Mouse (Mus musculus) limb, embryonic 10.5 days (tissue): ENCODE measurements at regions not wholly inside any gene's neighbourhood (a gene's known extent, or its start where the extent isn't known, plus 50 kb on each side); places are given as distances from the start of the nearest gene placed in this dataset.

Experiments used
- DNase-seq: peaks from one replicate; pipeline ENCODE4 v3.0.0-alpha.2; 2017; ENCODE audit warnings: low spot score
- H3K27ac ChIP-seq: fragments of 300-500 bp; sonication (generic); 2 replicates; pipeline ENCODE4 v1.5.1; 2016; ENCODE audit warnings: mild to moderate bottlenecking
- H3K27me3 ChIP-seq: fragments of 300-500 bp; sonication (generic); 2 replicates; pipeline ENCODE4 v1.6.1; 2016; ENCODE audit warnings: low read depth, mild to moderate bottlenecking; ENCODE audit not compliant: poor library complexity, severe bottlenecking
- H3K36me3 ChIP-seq: fragments of 300-500 bp; sonication (generic); 2 replicates; pipeline ENCODE4 v1.6.1; 2016; ENCODE audit warnings: mild to moderate bottlenecking, moderate library complexity
- H3K4me1 ChIP-seq: fragments of 300-500 bp; sonication (generic); 2 replicates; pipeline ENCODE4 v1.6.1; 2016
- H3K4me3 ChIP-seq: fragments of 300-500 bp; sonication (generic); 2 replicates; pipeline ENCODE4 v1.5.1; 2016; ENCODE audit warnings: mild to moderate bottlenecking, moderate library complexity
- H3K9me3 ChIP-seq: fragments of 300-500 bp; sonication (generic); replicated peaks from 2 replicates; pipeline ENCODE4 v1.6.1; 2016; ENCODE audit warnings: mild to moderate bottlenecking
- WGBS: fragments of 180-500 bp; shearing (Covaris S2); methylation state at CpG from one replicate; pipeline ENCODE4 v1.1.7; 2016; 5-methylcytosine and 5-hydroxymethylcytosine counted together

DNA sequence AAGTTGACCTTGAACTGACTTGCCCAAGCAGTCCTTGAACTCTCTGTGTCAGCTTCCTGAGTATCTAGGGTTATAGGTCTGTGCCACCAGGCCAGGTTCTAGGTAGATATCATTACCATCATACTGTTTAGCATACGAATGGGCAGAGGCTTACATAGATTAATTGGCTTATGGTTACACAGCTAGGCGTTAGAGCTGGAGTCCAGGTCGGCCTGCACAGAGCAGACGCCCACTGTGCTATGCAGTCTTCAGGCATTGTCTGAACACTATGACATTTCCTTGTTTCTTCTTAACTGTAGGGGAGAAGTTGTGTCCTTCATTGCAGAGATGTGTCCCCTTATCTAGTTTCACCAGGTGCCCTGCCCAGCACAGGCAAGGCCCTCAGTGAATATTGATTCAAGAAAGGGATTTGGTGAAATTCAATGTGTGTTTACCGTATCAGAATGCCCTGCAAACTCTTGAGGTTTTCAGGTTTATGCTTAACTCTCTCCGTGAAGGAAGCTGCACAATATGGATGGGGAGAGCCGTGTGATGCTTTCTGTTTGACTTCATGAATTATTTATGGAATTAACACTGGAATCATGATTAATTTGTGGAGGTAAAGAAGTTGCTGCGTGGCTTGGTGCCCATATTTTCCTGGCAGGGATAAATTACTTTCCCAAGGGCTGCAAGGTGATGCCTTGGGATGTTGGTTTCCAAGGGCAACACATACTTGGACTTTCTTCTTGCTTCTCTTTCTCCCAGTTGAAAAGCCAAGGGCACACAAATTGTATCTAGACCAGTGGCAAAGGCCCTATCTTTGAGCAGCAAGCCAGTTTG lies 78.7 kb upstream of the Pcdh8 start:
- H3K4me3 ChIP-seq, result no peak overlapping the region
- H3K36me3 ChIP-seq, result no peaks in the 10 kb centered on the region
- no peak overlapping the region for H3K27ac ChIP-seq
- H3K27me3 ChIP-seq, result no peaks in the 10 kb centered on the region
- DNase-seq, result no peak
- WGBS, result 90% methylated on average over 8 of the region's 8 CpGs
- peaks cover 8% of the 10 kb centered on the region for H3K4me1 ChIP-seq
- no peaks in the 10 kb centered on the region for H3K9me3 ChIP-seq

- WGBS, result 90% methylated on average over 4 of the region's 4 CpGs
- H3K4me1 ChIP-seq, result peaks cover 8% of the 10 kb centered on the region
Measured at GRCm38 (mm10) chr14:79848116-79848515, 77.0 kb upstream of the Pcdh8 start.

DNA sequence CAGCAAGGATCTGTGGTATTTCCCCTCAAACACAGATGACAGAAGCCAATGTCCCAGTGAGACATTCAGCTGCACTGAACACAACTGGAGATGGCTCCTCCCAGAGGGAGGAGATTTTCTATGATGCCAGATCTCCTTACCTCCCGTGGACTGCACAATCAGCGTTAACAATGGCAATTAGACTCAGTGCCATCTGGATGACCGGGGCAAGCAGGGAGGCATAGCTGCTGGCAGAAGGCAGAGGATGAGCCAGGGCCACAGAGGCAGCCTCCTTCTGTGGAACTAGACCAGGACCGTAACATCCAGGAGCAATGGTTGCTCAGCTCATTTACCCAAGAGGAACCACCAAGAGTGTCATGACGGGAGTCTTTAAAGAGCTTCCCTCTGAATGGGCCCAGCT lies 73.2 kb upstream of the Pcdh8 start:
- Histone ChIP-seq H3K9me3 (no peaks in the 10 kb centered on the region), H3K4me1 (no peaks in the 10 kb centered on the region)
- WGBS, result 91% methylated on average over 5 of the region's 5 CpGs

More at GRCm38 (mm10) chr14:79848116-79848515, 77.0 kb upstream of the Pcdh8 start:
- DNase-seq, result no peak
- Histone ChIP-seq H3K36me3 (no peaks in the 10 kb centered on the region), H3K9me3 (no peaks in the 10 kb centered on the region), H3K4me3 (no peak overlapping the region), H3K27me3 (no peaks in the 10 kb centered on the region), H3K27ac (no peak overlapping the region)

GRCm38 (mm10) chr14:79843135-79843550 lies 72.0 kb upstream of the Pcdh8 start:
- H3K36me3 ChIP-seq, result no peaks in the 10 kb centered on the region
- H3K4me3 ChIP-seq, result no peak overlapping the region
- H3K27ac ChIP-seq, result no peak overlapping the region
- no peaks in the 10 kb centered on the region for H3K9me3 ChIP-seq
- H3K4me1 ChIP-seq, result no peaks in the 10 kb centered on the region
- no peak for DNase-seq
- WGBS, result 15% methylated on average over 13 of the region's 13 CpGs
- H3K27me3 ChIP-seq, result 0 out of 2 replicates have a peak, but pooled peaks cover 13% of the 10 kb centered on the region

More for the DNA sequence above, 73.2 kb upstream of the Pcdh8 start:
- no peak overlapping the region for H3K4me3 ChIP-seq
- no peak for DNase-seq
- H3K27me3 ChIP-seq, result 0 out of 2 replicates have a peak, but pooled peaks cover 13% of the 10 kb centered on the region
- H3K27ac ChIP-seq, result no peak overlapping the region
- no peaks in the 10 kb centered on the region for H3K36me3 ChIP-seq

GRCm38 (mm10) chr14:79842734-79843133 lies 71.6 kb upstream of the Pcdh8 start:
- no peaks in the 10 kb centered on the region for H3K9me3 ChIP-seq
- no peak for DNase-seq
- H3K27me3 ChIP-seq, result 0 out of 2 replicates have a peak, but pooled peaks cover 13% of the 10 kb centered on the region
- H3K36me3 ChIP-seq, result no peaks in the 10 kb centered on the region
- WGBS, result 42% methylated on average over 3 of the region's 3 CpGs
- no peak overlapping the region for H3K27ac ChIP-seq
- no peaks in the 10 kb centered on the region for H3K4me1 ChIP-seq
- H3K4me3 ChIP-seq, result no peak overlapping the region

- Histone ChIP-seq H3K9me3 (no peaks in the 10 kb centered on the region), H3K27me3 (0 out of 2 replicates have a peak, but pooled peaks cover 6% of the 10 kb centered on the region), H3K36me3 (no peaks in the 10 kb centered on the region), H3K27ac (no peak overlapping the region), H3K4me3 (no peak overlapping the region), H3K4me1 (peaks cover 4% of the 10 kb centered on the region; the same call in 1 of the 2 replicates)
- no peak for DNase-seq
- WGBS, result 83% methylated on average over 5 of the region's 5 CpGs
Measured at GRCm38 (mm10) chr14:79837101-79837500, 66.0 kb upstream of the Pcdh8 start.

GRCm38 (mm10) chr14:79836186-79836585 lies 65.1 kb upstream of the Pcdh8 start:
- H3K4me1 ChIP-seq, result peaks cover 4% of the 10 kb centered on the region; the same call in 1 of the 2 replicates
- H3K9me3 ChIP-seq, result no peaks in the 10 kb centered on the region
- H3K36me3 ChIP-seq, result no peaks in the 10 kb centered on the region
- no peak for DNase-seq
- WGBS, result 87% methylated on average over 6 of the region's 6 CpGs
- no peak overlapping the region for H3K27ac ChIP-seq
- no peaks in the 10 kb centered on the region for H3K27me3 ChIP-seq
- no peak overlapping the region for H3K4me3 ChIP-seq

GRCm38 (mm10) chr14:79824670-79825446 lies 53.7 kb upstream of the Pcdh8 start:
- Histone ChIP-seq H3K27me3 (no peaks in the 10 kb centered on the region), H3K4me3 (no peak overlapping the region), H3K36me3 (no peaks in the 10 kb centered on the region), H3K4me1 (peaks cover 8% of the 10 kb centered on the region; the same call in 1 of the 2 replicates), H3K9me3 (no peaks in the 10 kb centered on the region), H3K27ac (no peak overlapping the region)
- 92% methylated on average over 11 of the region's 11 CpGs for WGBS
- no peak for DNase-seq

GRCm38 (mm10) chr14:79822453-79823117 lies 51.5 kb upstream of the Pcdh8 start:
- no peaks in the 10 kb centered on the region for H3K27me3 ChIP-seq
- no peaks in the 10 kb centered on the region for H3K9me3 ChIP-seq
- no peaks in the 10 kb centered on the region for H3K36me3 ChIP-seq
- WGBS, result 72% methylated on average over 16 of the region's 16 CpGs
- H3K4me1 ChIP-seq, result peaks cover 8% of the 10 kb centered on the region; the same call in 1 of the 2 replicates
- DNase-seq, result no peak
- H3K4me3 ChIP-seq, result no peak overlapping the region
- no peak overlapping the region for H3K27ac ChIP-seq

- no peaks in the 10 kb centered on the region for H3K9me3 ChIP-seq
- no peak overlapping the region for H3K27ac ChIP-seq
- peaks cover 8% of the 10 kb centered on the region; the same call in 1 of the 2 replicates for H3K4me1 ChIP-seq
- no peak overlapping the region for H3K4me3 ChIP-seq
- H3K27me3 ChIP-seq, result no peaks in the 10 kb centered on the region
- no peak for DNase-seq
- 89% methylated on average over 5 of the region's 5 CpGs for WGBS
- no peaks in the 10 kb centered on the region for H3K36me3 ChIP-seq
Measured at GRCm38 (mm10) chr14:79822011-79822435, 50.9 kb upstream of the Pcdh8 start.

GRCm38 (mm10) chr14:79821352-79822010 lies 50.4 kb upstream of the Pcdh8 start:
- Histone ChIP-seq H3K9me3 (no peaks in the 10 kb centered on the region), H3K27ac (no peak overlapping the region), H3K4me1 (peaks cover 8% of the 10 kb centered on the region; the same call in 1 of the 2 replicates), H3K36me3 (no peaks in the 10 kb centered on the region), H3K4me3 (no peak overlapping the region), H3K27me3 (no peaks in the 10 kb centered on the region)
- no peak for DNase-seq
- WGBS, result 87% methylated on average over 5 of the region's 5 CpGs
